Mouse (Mus musculus) kidney, postnatal 25 days (tissue): ENCODE data around the gene Masp2.
A peak's percentile ranks its signal among the peaks of the same experiment; 100 is the strongest.

Experiments
- DNase-seq, 2 experiments: peaks; one replicate each; pipeline ENCODE4 v3.0.0; 2021; ENCODE audit warnings: mixed read lengths in 2 of 2

The Masp2 gene

GRCm38 (mm10) chr4:148602357-148603120, at the start of gene Masp2:
Gene Masp2, plus strand, starts transcription at chr4:148602554.
- peak in 1 of 2 experiments; percentile 35 for DNase-seq

- no peak for DNase-seq
Measured at GRCm38 (mm10) chr4:148557766-148558165, 44.6 kb upstream of the Masp2 start.

GRCm38 (mm10) chr4:148558297-148559000, 43.9 kb upstream of the Masp2 start, which contains the start of gene Exosc10:
Gene Exosc10, plus strand, starts transcription at chr4:148558429.
- DNase-seq, result peak; percentile 92

GRCm38 (mm10) chr4:148562676-148563075, 39.7 kb upstream of the Masp2 start:
- DNase-seq, result no peak

GRCm38 (mm10) chr4:148563595-148563994, 38.8 kb upstream of the Masp2 start:
- no peak for DNase-seq

- no peak for DNase-seq
Measured at GRCm38 (mm10) chr4:148570138-148570537, 32.2 kb upstream of the Masp2 start.

- no peak for DNase-seq
Measured at GRCm38 (mm10) chr4:148570693-148571295, 31.6 kb upstream of the Masp2 start.

GRCm38 (mm10) chr4:148573222-148573621, 29.1 kb upstream of the Masp2 start:
- DNase-seq, result no peak

- DNase-seq, result no peak
Measured at GRCm38 (mm10) chr4:148580765-148581164, 21.6 kb upstream of the Masp2 start.

- DNase-seq, result no peak
Measured at GRCm38 (mm10) chr4:148581422-148581821, 20.9 kb upstream of the Masp2 start.

GRCm38 (mm10) chr4:148583257-148583656, 19.1 kb upstream of the Masp2 start:
- DNase-seq, result no peak

- no peak for DNase-seq
Measured at GRCm38 (mm10) chr4:148586648-148587047, 15.7 kb upstream of the Masp2 start.

GRCm38 (mm10) chr4:148588793-148589192, 13.6 kb upstream of the Masp2 start:
- DNase-seq, result no peak

GRCm38 (mm10) chr4:148589565-148589964, 12.8 kb upstream of the Masp2 start:
- DNase-seq, result peak; percentile 40 to 64

- no peak for DNase-seq
Measured at GRCm38 (mm10) chr4:148590421-148591170, 11.8 kb upstream of the Masp2 start.

GRCm38 (mm10) chr4:148591171-148591630, 11.2 kb upstream of the Masp2 start, which contains the start of gene Srm:
Gene Srm, plus strand, starts transcription at chr4:148591503.
- DNase-seq, result peak; percentile 98 to 100

GRCm38 (mm10) chr4:148591637-148592380, 10.5 kb upstream of the Masp2 start:
- peak in 1 of 2 experiments; percentile 55 for DNase-seq

- DNase-seq, result no peak
Measured at GRCm38 (mm10) chr4:148593996-148594395, 8.4 kb upstream of the Masp2 start.

GRCm38 (mm10) chr4:148595916-148596315, 6.4 kb upstream of the Masp2 start:
- peak in 1 of 2 experiments; percentile 5 for DNase-seq

GRCm38 (mm10) chr4:148596731-148597130, 5.6 kb upstream of the Masp2 start:
- peak in 1 of 2 experiments; percentile 9 for DNase-seq

- DNase-seq, result peak in 1 of 2 experiments; percentile 21
Measured at GRCm38 (mm10) chr4:148598826-148599225, 3.5 kb upstream of the Masp2 start.

- DNase-seq, result peak in 1 of 2 experiments; percentile 28
Measured at GRCm38 (mm10) chr4:148600316-148600715, 2.0 kb upstream of the Masp2 start.
